Mouse (Mus musculus) neutrophil, adult 5-6 weeks (primary cell): ENCODE measurements around the gene Snrnp25. TPM values are rescaled to one million over a fixed set of nuclear protein-coding genes. Genes with fewer than 3 reads are reported as not detected.

Experiments used
- total RNA-seq: library from RNA; stranded (forward); fragments of 200-1000 nt; gene quantifications from 2 replicates; pipeline ENCODE4 v1.2.3, GENCODE M21; 2017

Snrnp25 gene
- total RNA-seq, 1 experiment from 2014 or later: 13.7 TPM

Other genes starting within 250 kb of the Snrnp25 start
- gene 4930524B15Rik, start 239.8 kb upstream of the Snrnp25 start, total RNA-seq: not detected in 2 replicates
- 17.0 and 23.7 TPM in 2 replicates for gene Nsg2, start 205.0 kb upstream of the Snrnp25 start, total RNA-seq
- gene Il9r, start 5.1 kb upstream of the Snrnp25 start, total RNA-seq: 12.8 and 15.0 TPM in 2 replicates
- gene Rhbdf1, start 16.9 kb downstream of the Snrnp25 start, total RNA-seq: 3.6 and 4.7 TPM in 2 replicates
- 14.1 and 15.0 TPM in 2 replicates for gene Mpg, start 21.1 kb downstream of the Snrnp25 start, total RNA-seq
- gene Nprl3, start 62.3 kb downstream of the Snrnp25 start, total RNA-seq: 33.8 and 35.5 TPM in 2 replicates
- not detected in 2 replicates for gene Hba-x, start 71.0 kb downstream of the Snrnp25 start, total RNA-seq
- 3,990 and 4,153 TPM in 2 replicates for gene Hba-a1, start 78.1 kb downstream of the Snrnp25 start, total RNA-seq
- 1.2 TPM in 1 of 2 replicates, not detected in the other for gene Hbq1b, start 81.5 kb downstream of the Snrnp25 start, total RNA-seq
- 33,715 and 35,496 TPM in 2 replicates for gene Hba-a2, start 91.1 kb downstream of the Snrnp25 start, total RNA-seq
- gene Hbq1a, start 94.7 kb downstream of the Snrnp25 start, total RNA-seq: 0.98 TPM in 1 of 2 replicates, not detected in the other
- 0.23 and 0.25 TPM in 2 replicates for gene Sh3pxd2b, start 142.4 kb downstream of the Snrnp25 start, total RNA-seq
- gene Ubtd2, start 250.0 kb downstream of the Snrnp25 start, total RNA-seq: 2.0 and 6.9 TPM in 2 replicates